Mouse (Mus musculus) small intestine, adult 2 months (tissue): ENCODE results near the gene Trp53bp1. TPM values are rescaled to one million over a fixed set of nuclear protein-coding genes. Genes with fewer than 3 reads are reported as not detected.

ENCODE experiments used
- H3K27ac ChIP-seq: fragments of 200-500 bp; 2 replicates; pipeline ENCODE4 v1.5.1; 2012; ENCODE audit warnings: low read depth, low read length, control low read depth, inconsistent platforms; ENCODE audit not compliant: insufficient read depth
- H3K27me3 ChIP-seq: fragments of 200-500 bp; 2 replicates; pipeline ENCODE4 v1.6.1; 2012; ENCODE audit warnings: mild to moderate bottlenecking, moderate library complexity, low read length, inconsistent platforms; ENCODE audit not compliant: control insufficient read depth, insufficient read depth
- H3K36me3 ChIP-seq: fragments of 200-500 bp; 2 replicates; pipeline ENCODE4 v1.6.1; 2012; ENCODE audit warnings: mild to moderate bottlenecking, low read length, control low read depth, inconsistent platforms; ENCODE audit not compliant: control insufficient read depth, insufficient read depth
- H3K4me1 ChIP-seq: fragments of 200-500 bp; 2 replicates; pipeline ENCODE4 v1.6.1; 2012; ENCODE audit warnings: low read length, inconsistent platforms, mixed read lengths; ENCODE audit not compliant: control insufficient read depth, insufficient read depth, insufficient read length
- H3K4me3 ChIP-seq: fragments of 200-500 bp; 2 replicates; pipeline ENCODE4 v1.5.1; 2012; ENCODE audit warnings: low read depth, mild to moderate bottlenecking, control low read depth, inconsistent platforms, low read length, moderate library complexity
- CTCF ChIP-seq: fragments of 200-500 bp; IDR thresholded peaks from 2 replicates; pipeline ENCODE4 v1.5.1; 2012; ENCODE audit warnings: low read depth, mild to moderate bottlenecking, control low read depth, inconsistent platforms, low read length, moderate library complexity, mixed read lengths; ENCODE audit not compliant: insufficient replicate concordance, insufficient read length; ENCODE audit errors: extremely low read depth
- POLR2A ChIP-seq: fragments of 200-500 bp; IDR thresholded peaks from 2 replicates; pipeline ENCODE4 v1.6.1; 2012; ENCODE audit warnings: low read depth, mild to moderate bottlenecking, control low read depth, inconsistent platforms, low read length, moderate library complexity
- WGBS: fragments of 180-500 bp; shearing (Covaris S2); methylation state at CpG from one replicate; pipeline ENCODE4 v1.1.7; 2018; 5-methylcytosine and 5-hydroxymethylcytosine counted together
- polyA plus RNA-seq: library from polyadenylated mRNA; depleted of rRNA; stranded (reverse); fragments of >200 nt; gene quantifications from 2 replicates; pipeline ENCODE4 v1.2.3, GENCODE M21; 2012; rRNA removed

The Trp53bp1 gene
- polyA plus RNA-seq, result 4.6 and 9.5 TPM in 2 replicates

GRCm38 (mm10) chr2:121271236-121271927, at the start of gene Trp53bp1:
Gene Trp53bp1, minus strand, starts transcription at chr2:121271407.
- TF ChIP-seq POLR2A (no peak), CTCF (no peak)
- Histone ChIP-seq H3K27me3 (no peaks in the 10 kb centered on the region), H3K4me1 (no peaks in the 10 kb centered on the region), H3K36me3 (peaks cover 3% of the 10 kb centered on the region; the same call in 1 of the 2 replicates), H3K27ac (no peak within 1 kb of the TSS), H3K4me3 (peak within 1 kb of the TSS; percentile 88)
- 2% methylated on average over 37 of the region's 37 CpGs for WGBS

- H3K4me3 ChIP-seq, result no peak overlapping the region
- no peaks in the 10 kb centered on the region for H3K27me3 ChIP-seq
- peaks cover 55% of the 10 kb centered on the region for H3K36me3 ChIP-seq
- 81% methylated on average over 8 of the region's 8 CpGs for WGBS
- no peaks in the 10 kb centered on the region for H3K4me1 ChIP-seq
- no peak overlapping the region for H3K27ac ChIP-seq
- no peak for TF ChIP-seq CTCF
- TF ChIP-seq POLR2A, result no peak
Observed at GRCm38 (mm10) chr2:121316278-121316677, 45.1 kb upstream of the Trp53bp1 start.

DNA sequence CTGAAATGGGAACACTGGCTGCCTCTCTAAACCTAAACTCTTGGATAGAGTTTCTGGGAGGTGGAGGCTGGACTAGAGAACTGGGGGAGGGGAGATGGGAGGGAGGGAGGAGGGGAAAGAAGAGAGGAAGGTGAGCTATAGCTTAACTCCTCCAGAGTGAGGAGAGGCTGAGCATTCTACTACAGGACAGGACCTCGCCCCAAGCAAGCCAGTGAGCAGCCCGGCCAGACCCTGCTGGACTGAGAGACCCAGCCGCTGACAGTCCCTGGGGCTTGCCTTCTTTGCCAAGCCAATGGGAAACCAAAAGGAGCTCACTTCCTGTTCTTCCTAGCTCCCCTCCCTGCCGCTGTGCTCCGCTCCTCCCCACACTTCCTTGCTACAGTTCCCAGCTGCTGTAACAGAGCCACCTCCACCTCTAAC, 37.8 kb upstream of the Trp53bp1 start:
- Histone ChIP-seq H3K4me3 (peak overlapping the region; percentile 33; the same call in 1 of the 2 replicates), H3K27me3 (no peaks in the 10 kb centered on the region), H3K27ac (no peak overlapping the region), H3K4me1 (0 out of 2 replicates have a peak, but pooled peaks cover 5% of the 10 kb centered on the region), H3K36me3 (peaks cover 15% of the 10 kb centered on the region)
- WGBS, result 15% methylated on average over 5 of the region's 5 CpGs
- no peak for TF ChIP-seq POLR2A
- no peak for TF ChIP-seq CTCF

DNA sequence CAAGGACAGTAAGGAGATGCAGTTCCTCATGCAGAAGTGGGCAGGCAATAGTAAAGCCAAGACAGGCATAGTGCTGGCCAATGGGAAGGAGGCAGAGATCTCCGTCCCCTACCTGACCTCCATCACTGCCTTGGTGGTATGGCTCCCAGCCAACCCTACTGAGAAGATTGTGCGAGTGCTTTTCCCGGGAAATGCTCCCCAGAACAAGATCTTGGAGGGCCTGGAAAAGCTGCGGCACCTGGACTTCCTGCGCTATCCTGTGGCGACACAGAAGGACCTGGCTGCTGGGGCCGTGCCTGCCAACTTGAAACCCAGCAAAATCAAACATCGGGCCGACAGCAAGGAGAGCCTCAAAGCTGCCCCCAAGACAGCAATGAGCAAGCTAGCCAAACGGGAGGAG, 28.8 kb upstream of the Trp53bp1 start:
- Histone ChIP-seq H3K36me3 (no peaks in the 10 kb centered on the region), H3K27ac (no peak overlapping the region), H3K27me3 (peaks cover 24% of the 10 kb centered on the region), H3K4me1 (no peaks in the 10 kb centered on the region), H3K4me3 (no peak overlapping the region)
- TF ChIP-seq POLR2A (no peak), CTCF (no peak)
- WGBS, result 77% methylated on average over 10 of the region's 10 CpGs

GRCm38 (mm10) chr2:121299471-121299870, 28.3 kb upstream of the Trp53bp1 start:
- no peak overlapping the region for H3K4me3 ChIP-seq
- no peaks in the 10 kb centered on the region for H3K36me3 ChIP-seq
- peaks cover 27% of the 10 kb centered on the region for H3K27me3 ChIP-seq
- H3K27ac ChIP-seq, result no peak overlapping the region
- peaks cover 4% of the 10 kb centered on the region; the same call in 1 of the 2 replicates for H3K4me1 ChIP-seq
- WGBS, result 90% methylated on average over 17 of the region's 17 CpGs
- TF ChIP-seq CTCF, result no peak
- no peak for TF ChIP-seq POLR2A

DNA sequence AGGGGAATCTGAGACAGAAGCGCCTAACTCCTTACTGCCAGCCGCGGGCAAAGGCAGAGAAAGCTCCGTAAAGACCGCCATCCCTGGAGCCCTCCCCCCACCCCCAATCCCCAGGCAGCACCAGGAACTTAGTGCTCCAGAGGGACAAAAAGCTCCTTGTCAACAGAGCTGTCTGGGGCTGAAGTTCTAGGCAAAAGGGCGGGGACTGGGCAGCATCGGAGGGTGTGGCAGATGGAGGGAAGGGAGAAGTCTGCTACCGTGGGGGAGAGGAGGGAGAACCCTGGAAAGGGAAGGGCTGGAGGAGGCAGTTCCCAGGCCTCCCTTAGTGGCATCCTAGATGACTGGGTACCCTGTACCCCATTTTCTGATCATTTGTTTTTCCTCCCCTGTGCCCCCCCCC, 26.9 kb upstream of the Trp53bp1 start:
- 6% methylated on average over 8 of the region's 8 CpGs for WGBS
- TF ChIP-seq POLR2A (0 out of 2 replicates have a peak, but pooled peaks have one; percentile 7), CTCF (no peak)
- H3K27me3 ChIP-seq, result peaks cover 35% of the 10 kb centered on the region
- no peaks in the 10 kb centered on the region for H3K36me3 ChIP-seq
- no peak overlapping the region for H3K4me3 ChIP-seq
- peaks cover 9% of the 10 kb centered on the region; the same call in 1 of the 2 replicates for H3K4me1 ChIP-seq
- H3K27ac ChIP-seq, result no peak overlapping the region

DNA sequence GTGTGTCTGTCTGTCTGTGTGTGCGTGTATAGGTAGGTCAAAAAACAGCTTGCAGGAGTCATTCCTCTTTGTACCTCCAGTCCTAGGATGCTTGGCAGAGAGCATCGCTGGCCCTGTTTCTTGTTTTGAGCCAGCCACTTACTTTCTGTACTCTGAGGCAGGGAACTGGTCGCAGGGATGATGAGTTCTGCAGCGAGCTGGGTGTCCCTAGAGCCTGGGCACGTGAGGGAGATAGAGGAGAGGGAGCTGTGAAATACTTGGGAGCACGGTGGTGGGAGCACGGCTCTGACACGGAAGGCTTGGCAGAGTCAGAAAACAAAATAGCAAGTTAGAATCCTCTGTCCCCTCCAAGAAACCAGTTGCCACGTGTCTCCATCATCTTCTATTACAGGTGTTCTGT, 26.5 kb upstream of the Trp53bp1 start:
- no peak overlapping the region for H3K4me3 ChIP-seq
- no peak overlapping the region for H3K27ac ChIP-seq
- TF ChIP-seq CTCF (no peak), POLR2A (no peak)
- 39% methylated on average over 9 of the region's 9 CpGs for WGBS
- H3K27me3 ChIP-seq, result peaks cover 35% of the 10 kb centered on the region
- H3K36me3 ChIP-seq, result no peaks in the 10 kb centered on the region
- H3K4me1 ChIP-seq, result peaks cover 9% of the 10 kb centered on the region; the same call in 1 of the 2 replicates
